Mouse (Mus musculus): ENCODE measurements around the gene 1810055G02Rik. TPM values are rescaled to one million over a fixed set of nuclear protein-coding genes. Genes with fewer than 3 reads are reported as not detected.
A peak's percentile ranks its signal among the peaks of the same experiment; 100 is the strongest.

The 1810055G02Rik gene
- total RNA-seq, 1 experiment from 2014 or later: 4.7 TPM

- no peak for ATAC-seq (replicated peaks; ENCODE audit: low read depth, poor library complexity, severe bottlenecking)
These were observed 27.9 kb downstream of the 1810055G02Rik start for GRCm38 (mm10) chr19:3736001-3736400.

GRCm38 (mm10) chr19:3739650-3740049 lies 31.6 kb downstream of the 1810055G02Rik start:
- no peak for ATAC-seq (replicated peaks; ENCODE audit: low read depth, poor library complexity, severe bottlenecking)

- no peak for ATAC-seq (replicated peaks; ENCODE audit: low read depth, poor library complexity, severe bottlenecking)
These were observed 34.6 kb downstream of the 1810055G02Rik start for GRCm38 (mm10) chr19:3742716-3743115.

GRCm38 (mm10) chr19:3743362-3743761 lies 35.3 kb downstream of the 1810055G02Rik start:
- no peak for ATAC-seq (replicated peaks; ENCODE audit: low read depth, poor library complexity, severe bottlenecking)

- peak; percentile 47; the same call in 1 of the 2 replicates for ATAC-seq (replicated peaks; ENCODE audit: low read depth, poor library complexity, severe bottlenecking)
These were observed 35.9 kb downstream of the 1810055G02Rik start for GRCm38 (mm10) chr19:3743851-3744512.

GRCm38 (mm10) chr19:3752621-3753239 lies 44.6 kb downstream of the 1810055G02Rik start:
- ATAC-seq (replicated peaks; ENCODE audit: low read depth, poor library complexity, severe bottlenecking): 0 out of 2 replicates have a peak, but pooled peaks have one; percentile 18

- ATAC-seq (replicated peaks; ENCODE audit: low read depth, poor library complexity, severe bottlenecking): no peak
These were observed 45.1 kb downstream of the 1810055G02Rik start for GRCm38 (mm10) chr19:3753240-3753633.

GRCm38 (mm10) chr19:3753738-3754137 lies 45.6 kb downstream of the 1810055G02Rik start:
- ATAC-seq (replicated peaks; ENCODE audit: low read depth, poor library complexity, severe bottlenecking): peak; percentile 54; the same call in 1 of the 2 replicates

- no peak for ATAC-seq (replicated peaks; ENCODE audit: low read depth, poor library complexity, severe bottlenecking)
These were observed 49.8 kb downstream of the 1810055G02Rik start for GRCm38 (mm10) chr19:3757861-3758260.

- ATAC-seq (replicated peaks; ENCODE audit: low read depth, poor library complexity, severe bottlenecking): no peak
These were observed 57.2 kb downstream of the 1810055G02Rik start for GRCm38 (mm10) chr19:3765221-3765820.

GRCm38 (mm10) chr19:3766378-3766777 lies 58.3 kb downstream of the 1810055G02Rik start:
- no peak for ATAC-seq (replicated peaks; ENCODE audit: low read depth, poor library complexity, severe bottlenecking)

- peak; percentile 16 for ATAC-seq (replicated peaks; ENCODE audit: low read depth, poor library complexity, severe bottlenecking)
These were observed 59.2 kb downstream of the 1810055G02Rik start, which contains the start of gene Kmt5b for GRCm38 (mm10) chr19:3767276-3767780. Gene Kmt5b (plus strand): TSS chr19:3767421.

Other genes with a start within 250 kb of the 1810055G02Rik start
- 92.6 and 111 TPM in 2 replicates for gene Ppp6r3, start 132.5 kb upstream of the 1810055G02Rik start, total RNA-seq (2017)
- 14.2 and 18.9 TPM in 2 replicates for gene Lrp5, start 21.7 kb upstream of the 1810055G02Rik start, total RNA-seq (2017)
- 36.5 and 51.6 TPM in 2 replicates for gene Kmt5b, start 59.1 kb downstream of the 1810055G02Rik start, total RNA-seq (2017)
- 30.9 and 46.5 TPM in 2 replicates for gene Chka, start 143.5 kb downstream of the 1810055G02Rik start, total RNA-seq (2017)
- 37.0 and 49.2 TPM in 2 replicates for gene Tcirg1, start 198.8 kb downstream of the 1810055G02Rik start, total RNA-seq (2017)
- gene Ndufs8, start 204.5 kb downstream of the 1810055G02Rik start, total RNA-seq (2017): 79.4 and 83.5 TPM in 2 replicates
- gene Aldh3b1, start 221.5 kb downstream of the 1810055G02Rik start, total RNA-seq (2017): 1.6 and 3.2 TPM in 2 replicates
- gene Unc93b1, start 226.9 kb downstream of the 1810055G02Rik start, total RNA-seq (2017): 83.0 and 99.7 TPM in 2 replicates